Mouse (Mus musculus) MEL (cell line): ENCODE measurements around the gene Avpr2.

Source experiments
- CTCF ChIP-seq, 3 experiments: IDR thresholded peaks in 2 of 3; conservative IDR thresholded peaks in 1 of 3; 2 replicates each; pipeline ENCODE4 v1.5.1; 2011 to 2012; ENCODE audit warnings: low read length in 3 of 3, low read depth in 2 of 3, mild to moderate bottlenecking in 2 of 3, improper control_type of control experiment in 1 of 3, inconsistent platforms in 1 of 3, mixed read lengths in 1 of 3, moderate library complexity in 1 of 3; ENCODE audit not compliant: control insufficient read depth in 1 of 3, insufficient read depth in 1 of 3, poor library complexity in 1 of 3, severe bottlenecking in 1 of 3
- ELF1 ChIP-seq: IDR thresholded peaks from 2 replicates; pipeline ENCODE4 v1.6.1; 2014; ENCODE audit warnings: low read depth, mild to moderate bottlenecking, inconsistent platforms, low read length, improper control_type of control experiment, moderate library complexity
- GATA1 ChIP-seq: IDR thresholded peaks from 2 replicates; pipeline ENCODE4 v1.6.1; 2011; ENCODE audit warnings: low read depth, low read length, improper control_type of control experiment
- MAFK ChIP-seq: IDR thresholded peaks from 2 replicates; pipeline ENCODE4 v1.6.1; 2011; ENCODE audit warnings: low read depth, mild to moderate bottlenecking, low read length, improper control_type of control experiment, borderline replicate concordance
- MAX ChIP-seq: IDR thresholded peaks from 2 replicates; pipeline ENCODE4 v1.6.1; 2011; ENCODE audit warnings: low read length, improper control_type of control experiment
- POLR2A ChIP-seq, 2 experiments: IDR thresholded peaks; 2 replicates each; pipeline ENCODE4 v1.6.1; 2011 to 2012; ENCODE audit warnings: low read length in 2 of 2, mild to moderate bottlenecking in 2 of 2, control low read depth in 1 of 2, improper control_type of control experiment in 1 of 2, low read depth in 1 of 2, moderate library complexity in 1 of 2; ENCODE audit not compliant: control insufficient read depth in 1 of 2, insufficient read depth in 1 of 2, poor library complexity in 1 of 2
- SMC3 ChIP-seq: IDR thresholded peaks from 2 replicates; pipeline ENCODE4 v1.6.1; 2011; ENCODE audit warnings: low read depth, low read length, improper control_type of control experiment
- TCF12 ChIP-seq: IDR thresholded peaks from 2 replicates; pipeline ENCODE4 v1.6.1; 2014; ENCODE audit warnings: low read depth, mild to moderate bottlenecking, inconsistent platforms, low read length, improper control_type of control experiment, moderate library complexity
- ZKSCAN1 ChIP-seq: IDR thresholded peaks from 2 replicates; pipeline ENCODE4 v1.6.1; 2012; ENCODE audit warnings: low read depth, mild to moderate bottlenecking, inconsistent platforms, low read length, improper control_type of control experiment, moderate library complexity

DNA sequence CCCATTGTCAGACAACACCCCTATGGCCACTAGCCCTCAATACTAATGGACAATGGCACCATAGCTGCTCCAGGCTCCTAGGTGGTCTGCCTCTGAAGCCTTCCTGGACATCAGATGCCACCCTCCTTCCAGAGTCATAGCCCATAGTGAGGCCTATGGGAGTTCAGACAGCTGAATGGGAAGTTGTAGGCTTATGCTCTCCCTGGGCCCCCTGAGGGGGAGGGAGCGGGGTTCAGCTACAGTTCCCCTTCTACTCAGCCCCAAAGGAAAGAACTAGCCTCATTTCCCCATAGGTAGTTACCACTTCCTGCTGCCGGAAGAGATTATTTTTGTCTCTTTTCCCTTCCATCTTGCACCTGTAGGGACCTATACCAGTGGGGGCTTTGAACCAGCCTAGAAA is 19.7 kb downstream of the Avpr2 start:
- TF ChIP-seq MAX (no peak), CTCF (IDR thresholded peaks at IDR 0.05 in 2 of 3, conservative IDR thresholded peaks at IDR 0.05 in 1 of 3; ENCODE audit: control insufficient read depth in 1 of 3, insufficient read depth in 1 of 3, low read depth in 2 of 3, low read length in 3 of 3, poor library complexity in 1 of 3, severe bottlenecking in 1 of 3) (no peak), ZKSCAN1 (no peak), GATA1 (peak; percentile 28; the same call in 1 of the 2 replicates), MAFK (no peak), ELF1 (no peak), SMC3 (no peak), TCF12 (peak; percentile 66), POLR2A (IDR thresholded peaks at IDR 0.05; ENCODE audit: control insufficient read depth in 1 of 2, insufficient read depth in 1 of 2, low read depth in 1 of 2, low read length in 2 of 2, poor library complexity in 1 of 2) (peak in 1 of 2 experiments; percentile 21; a peak in 1 of 4 replicates)
